Mouse (Mus musculus): ENCODE results near the gene Otop2.

The Otop2 gene

DNA sequence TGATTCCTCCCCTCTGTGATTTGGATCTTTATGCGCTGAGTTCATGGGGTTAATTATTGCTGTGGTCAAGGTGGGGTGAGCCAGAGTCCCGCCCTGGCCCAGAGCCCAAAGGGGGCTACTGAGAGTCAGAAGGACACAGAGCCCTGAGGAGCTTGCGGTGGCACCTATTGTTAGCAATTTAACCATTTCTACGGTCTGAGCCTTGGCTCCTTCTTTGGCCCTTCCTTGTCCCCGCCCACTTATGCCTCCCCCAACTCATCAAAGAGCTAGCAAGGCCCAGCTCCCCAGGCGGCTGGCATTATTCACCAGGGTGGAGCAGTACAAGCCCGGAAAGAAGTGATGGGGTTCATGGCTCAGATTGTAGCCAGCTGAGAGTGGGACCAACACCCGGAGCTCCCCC, at the start of gene Otop2:
Otop2 (plus strand) TSS at position 301 of the 400 bp plus-strand sequence.
- in situ Hi-C loops (cut with MseI, MboI): no loop called here

GRCm38 (mm10) chr11:115257775-115258510, 49.0 kb upstream of the Otop2 start:
- in situ Hi-C loops (cut with MseI, MboI): no loop called here

GRCm38 (mm10) chr11:115259134-115259533, 47.8 kb upstream of the Otop2 start:
- in situ Hi-C loops (cut with MseI, MboI): no loop called here

DNA sequence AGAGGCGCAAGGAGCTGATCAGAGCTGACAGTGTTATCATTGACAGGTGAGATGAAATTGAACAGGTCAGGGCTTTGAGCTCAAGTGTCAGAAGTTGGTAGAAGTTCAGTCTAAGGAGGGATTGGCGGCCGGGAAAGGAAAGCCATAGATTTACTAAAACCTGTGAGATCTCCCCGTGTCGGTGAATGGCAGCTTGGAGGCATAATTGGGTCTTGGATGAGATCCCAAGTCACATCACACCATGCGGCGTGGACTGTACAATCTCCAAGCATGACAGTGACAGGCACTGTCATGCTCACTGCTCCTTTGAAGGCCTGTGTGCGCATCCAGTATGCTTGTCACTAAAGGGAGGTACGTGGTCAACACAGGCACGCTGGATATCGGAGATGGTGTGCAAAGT, 44.0 kb upstream of the Otop2 start:
- in situ Hi-C loops (cut with MseI, MboI): loop anchor here (5.0 kb wide), 3 partner anchors 56 to 101 kb away; partner anchors contain the start of gene Slc9a3r1 (in 1 of the 2)

DNA sequence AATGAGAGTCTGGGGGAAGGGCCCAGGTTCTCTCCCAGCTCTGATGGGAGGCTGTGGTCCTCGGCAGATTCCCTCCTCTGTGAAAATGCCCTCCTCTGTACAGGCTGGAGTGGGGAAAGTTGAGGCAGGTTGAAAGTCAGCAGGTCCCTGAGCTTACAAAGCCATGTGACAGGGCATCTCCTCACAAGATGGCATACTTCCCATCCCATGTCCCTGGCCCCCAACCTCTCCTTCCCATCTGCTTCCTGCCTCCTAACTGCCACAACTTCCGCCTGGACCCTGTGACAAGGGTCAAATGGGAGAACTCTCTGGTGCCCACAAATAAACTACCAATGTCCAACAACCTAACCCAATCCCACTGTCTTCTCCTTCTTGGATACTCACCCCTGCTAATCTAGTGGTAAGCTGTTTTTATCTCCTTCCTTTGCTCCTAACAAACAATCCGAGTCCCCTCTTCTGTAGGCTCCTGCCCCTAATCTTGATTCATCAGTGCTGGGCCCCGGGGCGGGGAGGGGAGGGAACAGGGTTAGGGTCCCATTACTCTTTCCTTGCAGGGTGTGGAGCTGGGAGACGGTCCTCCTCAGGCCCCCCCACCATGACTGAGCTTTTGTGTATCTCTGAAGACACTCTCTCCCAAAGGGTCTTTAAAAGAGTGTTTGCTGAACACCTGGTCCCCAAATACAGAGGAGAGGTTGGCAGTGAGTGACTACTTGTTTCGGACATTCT, 42.7 kb upstream of the Otop2 start:
- in situ Hi-C loops (cut with MseI, MboI): loop anchor here (5.0 kb wide), 3 partner anchors 57 to 102 kb away; partner anchors contain the start of gene Slc9a3r1 (in 1 of the 2)

- in situ Hi-C loops (cut with MseI, MboI): loop anchor here (5.0 kb wide), 3 partner anchors 58 to 103 kb away; partner anchors contain the start of gene Slc9a3r1 (in 1 of the 2)
Observed at GRCm38 (mm10) chr11:115264862-115265668, 41.9 kb upstream of the Otop2 start.

DNA sequence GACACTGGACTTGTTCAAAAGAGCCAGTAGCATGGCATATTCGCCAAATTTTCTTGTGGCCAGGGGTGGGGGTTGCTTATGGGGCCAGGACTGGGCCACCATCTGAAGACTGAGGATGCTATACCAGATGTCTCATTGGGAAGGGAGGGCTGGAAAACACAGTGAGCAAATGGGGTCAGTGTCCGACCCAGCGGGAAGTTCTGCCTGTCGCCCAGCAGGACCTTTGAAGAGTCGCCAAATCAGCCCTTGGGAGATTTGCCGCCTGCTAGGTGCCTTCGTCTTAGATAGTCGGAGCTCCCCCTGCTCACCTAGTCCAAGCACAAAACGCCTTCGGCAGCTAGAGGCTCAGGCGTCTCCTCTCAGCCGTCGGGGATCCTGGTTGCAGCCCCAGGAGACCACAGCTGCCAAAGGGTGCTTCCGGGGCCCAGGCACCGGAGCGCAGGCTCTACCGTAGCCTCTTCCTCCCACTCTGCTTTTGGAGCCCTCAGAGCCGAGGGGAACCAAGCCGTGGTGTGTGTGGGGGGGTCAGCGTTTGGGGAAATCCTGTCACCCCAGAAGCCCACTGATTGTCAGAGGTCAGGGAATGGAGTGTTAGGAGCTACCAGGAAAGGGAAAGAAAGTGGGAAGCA, 41.1 kb upstream of the Otop2 start:
- in situ Hi-C loops (cut with MseI, MboI): no loop called here

DNA sequence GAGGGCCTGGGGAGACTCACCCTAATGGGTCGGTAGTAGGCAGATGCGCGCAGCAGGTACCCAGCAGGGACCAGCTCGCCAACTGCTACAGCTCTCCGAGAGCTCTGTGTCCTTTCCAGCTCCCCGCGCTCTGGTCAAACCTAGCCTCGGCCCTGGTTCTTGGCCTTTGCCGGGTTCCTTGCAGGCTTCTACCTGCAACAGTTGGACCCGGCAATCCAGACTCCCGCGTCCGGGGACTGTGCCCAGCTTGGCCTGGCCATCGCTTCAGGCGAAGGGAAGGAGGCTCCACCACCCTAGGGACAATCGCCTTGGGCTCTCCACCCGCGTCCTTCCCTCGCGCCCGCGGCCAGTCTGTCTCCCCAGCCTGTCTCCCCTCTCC, 40.6 kb upstream of the Otop2 start:
- in situ Hi-C loops (cut with MseI, MboI): no loop called here

GRCm38 (mm10) chr11:115267061-115267883, 39.7 kb upstream of the Otop2 start, which contains the start of gene Grin2c:
Gene Grin2c (minus strand): TSS chr11:115267243.
- in situ Hi-C loops (cut with MseI, MboI): no loop called here

GRCm38 (mm10) chr11:115267958-115268357, 39.0 kb upstream of the Otop2 start:
- in situ Hi-C loops (cut with MseI, MboI): no loop called here

DNA sequence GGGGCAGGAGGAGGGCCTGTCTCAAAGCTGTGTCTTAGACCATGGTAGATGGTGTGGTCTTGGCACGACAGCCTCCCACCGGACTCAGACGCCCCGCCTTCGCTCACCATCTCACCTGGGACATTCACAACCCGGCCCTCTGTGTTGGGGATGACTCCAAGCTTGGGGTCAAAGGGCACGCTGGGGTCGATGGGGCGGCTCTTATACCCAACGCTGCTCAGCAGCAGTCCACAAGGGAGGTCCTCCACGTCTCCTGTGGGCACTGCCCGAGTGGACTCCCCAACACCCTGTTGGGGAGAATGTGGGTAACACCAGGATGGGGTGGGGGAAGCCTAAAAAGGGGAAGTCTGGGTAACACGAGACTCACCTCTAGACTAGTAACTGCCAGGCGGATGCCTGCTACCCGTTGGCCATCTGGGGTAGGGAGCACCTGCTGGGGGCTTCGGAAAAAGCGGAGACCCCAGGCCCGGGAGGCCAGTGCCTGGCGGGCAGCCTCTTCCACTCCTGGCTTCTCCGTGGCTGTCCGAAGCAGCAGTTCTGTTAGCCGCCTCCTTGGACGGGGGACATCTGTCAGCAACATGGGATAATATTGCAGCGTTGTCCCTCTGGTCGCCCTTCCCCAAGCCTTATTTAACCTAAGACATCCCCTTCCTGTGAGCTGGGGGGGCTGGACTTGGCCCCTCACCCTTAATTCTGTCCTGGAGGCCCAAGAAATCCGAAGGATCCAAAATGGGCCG, 37.5 kb upstream of the Otop2 start:
- in situ Hi-C loops (cut with MseI, MboI): no loop called here

DNA sequence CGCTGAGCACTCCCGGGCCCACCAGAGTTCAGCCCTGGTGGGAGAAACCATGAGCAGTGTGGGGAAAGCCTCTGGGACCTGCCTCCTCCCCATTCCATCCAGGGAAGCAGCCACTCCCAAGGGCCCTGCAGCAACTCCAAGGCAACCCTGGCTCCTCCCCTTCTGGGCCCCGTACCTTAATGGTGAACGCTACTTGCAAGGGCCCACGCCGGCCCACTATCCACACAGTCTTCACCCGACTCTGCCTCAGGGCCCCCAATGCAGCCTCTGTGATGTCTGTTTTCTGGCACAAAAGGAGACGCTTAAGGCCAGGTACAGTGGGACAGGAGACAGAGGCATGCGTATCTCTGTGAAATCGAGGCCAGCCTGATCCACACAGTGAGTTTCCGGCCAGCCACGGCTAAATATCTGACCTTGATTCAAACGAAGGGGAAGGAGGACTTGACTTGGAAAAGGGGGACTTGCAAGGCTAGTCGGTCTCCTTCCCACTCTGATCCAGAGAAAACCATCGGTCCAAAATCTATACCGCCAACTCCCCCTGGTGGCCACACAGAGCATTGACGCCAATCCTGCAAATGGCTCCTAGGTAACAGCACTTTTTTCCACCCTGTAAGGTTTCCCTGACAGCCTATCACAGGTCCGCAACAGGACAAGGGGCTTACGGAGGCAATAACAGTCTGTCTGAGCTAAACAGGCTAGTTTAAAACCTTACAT, 36.7 kb upstream of the Otop2 start:
- in situ Hi-C loops (cut with MseI, MboI): no loop called here

DNA sequence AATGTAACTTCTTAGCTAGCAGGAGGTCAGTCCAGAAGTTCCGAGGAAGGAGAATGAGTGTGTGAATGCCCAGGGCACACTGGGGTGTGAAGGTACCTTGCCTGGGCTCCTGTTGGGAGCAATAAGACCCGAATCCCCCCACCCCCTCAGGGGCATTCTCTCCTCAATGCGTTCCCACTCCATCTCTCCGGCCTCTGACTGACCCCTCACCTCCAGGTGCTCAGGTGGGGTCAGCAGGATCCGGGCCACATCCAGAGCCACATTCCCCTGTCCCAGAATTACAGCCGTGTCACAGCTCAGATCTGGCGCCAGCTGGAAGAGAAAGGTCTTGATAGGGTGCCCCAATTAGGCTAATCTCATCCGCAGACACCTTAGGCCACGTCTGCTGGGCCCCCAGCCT, 35.9 kb upstream of the Otop2 start:
- in situ Hi-C loops (cut with MseI, MboI): no loop called here

- in situ Hi-C loops (cut with MseI, MboI): no loop called here
Observed at GRCm38 (mm10) chr11:115271481-115271880, 35.5 kb upstream of the Otop2 start.

DNA sequence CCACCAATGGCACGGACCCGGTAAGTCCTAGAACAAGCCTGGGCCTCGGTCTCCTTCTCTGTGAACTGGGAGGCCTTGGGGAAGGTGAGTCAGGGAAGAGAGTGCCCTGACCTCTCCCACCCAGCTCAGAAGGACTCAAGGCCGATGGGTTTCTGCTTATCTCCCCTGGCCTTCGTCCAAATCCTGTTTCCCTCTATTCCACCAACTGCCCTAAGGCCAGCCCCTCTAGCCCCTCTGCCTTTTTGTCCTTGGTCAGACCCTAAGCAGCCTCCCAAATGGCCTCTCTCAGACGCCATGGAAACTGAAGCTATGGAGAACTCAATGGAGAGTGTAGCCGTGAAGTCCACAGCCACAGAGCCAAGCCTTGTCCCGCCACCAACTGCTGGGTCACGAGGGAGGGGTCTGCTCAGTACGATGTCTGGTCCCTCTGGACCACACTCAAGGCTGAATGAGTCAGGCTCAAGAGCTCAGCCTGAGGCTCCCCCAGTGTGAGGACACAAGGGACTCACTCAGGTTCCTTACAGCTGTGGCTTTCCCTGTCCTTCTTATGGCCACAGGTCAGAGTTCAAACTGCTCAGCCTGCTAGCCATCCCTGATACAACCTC, 34.0 kb upstream of the Otop2 start:
- in situ Hi-C loops (cut with MseI, MboI): no loop called here

DNA sequence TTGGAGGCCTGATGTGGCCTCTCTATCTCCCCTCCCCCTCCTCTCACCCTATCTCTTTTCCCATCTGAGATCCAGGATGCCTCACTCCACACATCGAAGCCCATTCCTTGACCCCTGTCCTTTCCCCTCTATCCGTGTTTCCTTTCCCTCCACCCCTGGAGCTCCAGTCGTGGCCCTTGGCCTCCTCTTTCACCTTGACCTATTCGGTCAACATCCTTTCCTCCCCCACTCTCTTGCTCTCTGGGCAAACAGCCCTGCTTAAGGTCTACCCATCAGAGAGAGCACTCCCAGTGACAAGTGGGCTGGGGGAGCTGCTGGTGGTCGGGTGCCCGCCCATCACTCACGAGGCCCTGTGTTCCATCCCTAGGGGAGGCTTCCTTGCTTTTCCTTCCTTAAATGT, 33.2 kb upstream of the Otop2 start:
- in situ Hi-C loops (cut with MseI, MboI): no loop called here

DNA sequence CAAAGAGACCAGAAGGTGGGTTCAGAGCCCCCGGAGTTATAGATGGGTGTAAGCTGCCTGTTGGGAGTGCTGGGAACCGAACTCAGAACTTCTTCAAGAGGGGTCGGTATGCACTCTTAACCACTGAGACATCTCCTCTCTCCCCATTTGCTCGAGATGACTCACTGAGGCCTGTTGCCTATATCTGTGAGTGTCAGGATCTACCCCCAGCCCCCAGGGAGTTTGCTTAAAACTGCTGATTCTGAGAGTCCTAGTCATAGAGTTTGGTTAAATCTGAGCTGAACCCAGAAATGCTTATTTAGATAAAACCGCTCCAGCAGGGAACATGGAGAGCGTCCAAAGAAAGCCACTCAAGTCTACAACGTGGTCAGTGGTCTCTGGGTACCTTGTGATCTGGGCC, 32.8 kb upstream of the Otop2 start:
- in situ Hi-C loops (cut with MseI, MboI): no loop called here

- in situ Hi-C loops (cut with MseI, MboI): no loop called here
Observed at GRCm38 (mm10) chr11:115274771-115275170, 32.2 kb upstream of the Otop2 start.

DNA sequence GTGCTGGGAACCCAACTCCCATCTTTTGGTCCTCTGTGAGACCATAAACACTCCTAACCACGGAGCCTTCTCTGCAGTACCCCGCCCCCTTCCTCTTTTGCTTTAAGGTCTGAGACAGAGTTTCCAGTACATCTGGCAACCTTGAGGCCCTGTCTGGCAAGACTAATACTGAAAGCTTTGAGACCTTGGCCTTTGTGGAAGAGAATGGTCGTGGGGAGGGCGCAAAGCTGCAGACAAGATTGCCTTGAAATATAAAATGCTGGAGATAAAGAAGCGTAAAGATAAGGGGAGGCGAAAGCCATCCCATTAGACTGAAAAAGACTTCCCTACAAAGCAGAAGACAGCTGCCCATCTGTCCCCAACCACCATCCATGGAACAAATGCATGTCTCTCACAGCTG, 31.5 kb upstream of the Otop2 start:
- in situ Hi-C loops (cut with MseI, MboI): no loop called here

Data from mouse trophoblast stem cell (cell line).